Comparison of ENCODE assay signal across 1 mouse cellular context in the genomic region with DNA sequence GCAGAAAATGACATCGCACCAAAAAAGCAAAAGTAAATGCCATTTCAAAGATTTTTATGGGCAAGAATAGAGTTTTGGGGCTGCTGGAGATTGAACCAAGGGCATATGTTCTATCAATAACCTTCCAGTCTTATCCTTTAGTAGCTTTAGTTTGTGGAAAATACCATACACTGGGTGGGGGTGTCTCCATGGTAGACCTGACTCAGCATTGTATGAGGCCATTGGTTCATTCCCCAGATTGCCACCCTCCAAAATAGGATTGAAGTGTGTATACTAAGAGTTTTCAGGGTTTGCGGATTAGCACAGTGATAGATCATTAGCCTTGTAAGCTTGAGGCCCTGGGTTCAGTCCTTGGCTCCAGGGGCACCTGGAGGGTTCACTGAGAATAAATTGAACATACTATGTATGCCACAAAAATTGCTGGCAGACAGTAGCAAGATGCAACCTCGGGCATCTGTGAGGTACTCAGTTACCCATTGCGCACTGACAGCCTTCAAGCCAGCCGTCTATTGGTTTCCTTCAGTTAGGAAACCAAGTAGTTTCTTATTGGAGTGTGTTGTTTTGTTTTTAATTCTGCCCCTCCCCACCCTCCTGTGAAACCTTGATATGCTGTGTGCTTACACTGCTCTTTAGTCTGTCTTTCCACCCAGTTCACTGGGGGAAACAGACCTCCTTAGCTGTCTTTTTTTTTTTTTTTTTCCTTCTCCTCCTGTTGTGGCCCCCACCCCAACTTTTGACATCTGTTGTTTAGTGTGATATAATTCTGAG.
TF ChIP-seq lines count a peak whose summit lies in the region.

No protein-coding gene starts in this region.

TF ChIP-seq in CH12.LX, 34 proteins besides CTCF, POLR2A, EP300 and RAD21 (continued from another document):
- no peak for TF ChIP-seq ZMIZ1 (IDR thresholded peaks at IDR 0.05; ENCODE audit: low read depth, low read length)
- TF ChIP-seq SIN3A (IDR thresholded peaks at IDR 0.05; ENCODE audit: low read length): 0 out of 2 replicates have a peak, but pooled peaks have one; percentile 24
- no peak for TF ChIP-seq E2F4 (IDR thresholded peaks at IDR 0.05; ENCODE audit: insufficient replicate concordance, low read depth, low read length)
- TF ChIP-seq ZC3H11A (IDR thresholded peaks at IDR 0.05; ENCODE audit: low read depth, low read length): no peak
- no peak for TF ChIP-seq TBP (conservative IDR thresholded peaks at IDR 0.05; ENCODE audit: low read depth, low read length)
- TF ChIP-seq JUN (IDR thresholded peaks at IDR 0.05; ENCODE audit: insufficient read depth, low read depth, low read length): no peak
- TF ChIP-seq BHLHE40 (IDR thresholded peaks at IDR 0.05; ENCODE audit: low read depth, low read length): no peak
- TF ChIP-seq SMC3 (IDR thresholded peaks at IDR 0.05; ENCODE audit: low read depth, low read length): no peak
- TF ChIP-seq NELFE (IDR thresholded peaks at IDR 0.05; ENCODE audit: low read depth, low read length): no peak
- no peak for TF ChIP-seq CHD2 (IDR thresholded peaks at IDR 0.05; ENCODE audit: low read length)
- no peak for TF ChIP-seq KAT2A (IDR thresholded peaks at IDR 0.05; ENCODE audit: insufficient replicate concordance, low read length)
- TF ChIP-seq USF2 (conservative IDR thresholded peaks at IDR 0.05; ENCODE audit: low read depth, low read length): no peak
- TF ChIP-seq MAZ (IDR thresholded peaks at IDR 0.05; ENCODE audit: low read depth, low read length): no peak
- TF ChIP-seq ELF1 (IDR thresholded peaks at IDR 0.05; ENCODE audit: low read depth, low read length): no peak
- no peak for TF ChIP-seq NRF1 (IDR thresholded peaks at IDR 0.05; ENCODE audit: low read depth, low read length)
- TF ChIP-seq TCF12 (IDR thresholded peaks at IDR 0.05; ENCODE audit: low read depth, low read length): no peak
- TF ChIP-seq MAFK (IDR thresholded peaks at IDR 0.05; ENCODE audit: insufficient replicate concordance, low read length): peak; percentile 80; the same call in 1 of the 2 replicates
- no peak for TF ChIP-seq UBTF (IDR thresholded peaks at IDR 0.05; ENCODE audit: low read depth, low read length)
- TF ChIP-seq IRF4 (IDR thresholded peaks at IDR 0.05; ENCODE audit: low read depth, low read length): no peak
- TF ChIP-seq ZKSCAN1 (IDR thresholded peaks at IDR 0.05; ENCODE audit: borderline replicate concordance, low read depth, low read length): no peak
